Mouse (Mus musculus): ENCODE measurements around the gene Gtf2b.

Gtf2b gene

DNA sequence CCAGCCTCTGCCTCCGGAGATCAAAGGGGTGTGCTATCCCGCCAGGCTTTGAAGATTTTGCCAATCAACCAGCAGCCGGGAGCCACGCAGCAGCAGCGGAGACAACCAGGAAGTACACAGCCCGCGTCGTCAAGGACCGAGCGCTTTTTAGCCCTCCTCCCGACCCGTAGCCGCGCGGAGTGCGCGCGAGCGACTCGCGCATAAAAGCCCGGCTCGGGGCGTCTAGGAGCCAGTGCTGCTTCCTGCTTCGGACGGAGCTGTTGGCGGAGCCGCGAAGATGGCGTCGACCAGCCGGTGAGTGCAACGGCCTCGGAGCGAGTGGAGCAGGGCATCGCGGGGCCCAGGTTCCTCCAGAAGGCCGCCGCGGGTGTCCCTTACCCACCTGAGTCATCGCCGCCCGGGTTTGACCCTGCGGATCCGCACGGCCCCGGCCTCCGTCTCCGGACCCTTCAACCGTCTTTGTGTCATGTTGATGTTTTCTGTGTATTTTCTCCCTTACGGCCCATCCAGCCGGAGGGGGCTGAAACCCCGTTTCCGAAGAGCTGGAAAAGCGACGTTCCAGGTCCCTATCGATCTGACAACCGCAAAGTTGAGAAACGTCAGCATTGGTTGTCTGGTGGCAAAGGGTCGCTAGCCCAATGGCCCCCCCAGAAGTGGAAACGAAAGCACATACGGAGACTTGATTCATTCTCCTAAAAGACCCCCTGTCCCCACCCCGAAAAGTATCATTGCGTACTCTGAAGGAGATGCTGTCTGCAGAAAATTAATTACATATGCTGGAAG is at the start of gene Gtf2b:
TSS of gene Gtf2b (plus strand) at position 51 of the 783 bp plus-strand sequence.
- peak; percentile 87 to 88 for DNase-seq (ENCODE audit: low spot score in 2 of 2)

DNA sequence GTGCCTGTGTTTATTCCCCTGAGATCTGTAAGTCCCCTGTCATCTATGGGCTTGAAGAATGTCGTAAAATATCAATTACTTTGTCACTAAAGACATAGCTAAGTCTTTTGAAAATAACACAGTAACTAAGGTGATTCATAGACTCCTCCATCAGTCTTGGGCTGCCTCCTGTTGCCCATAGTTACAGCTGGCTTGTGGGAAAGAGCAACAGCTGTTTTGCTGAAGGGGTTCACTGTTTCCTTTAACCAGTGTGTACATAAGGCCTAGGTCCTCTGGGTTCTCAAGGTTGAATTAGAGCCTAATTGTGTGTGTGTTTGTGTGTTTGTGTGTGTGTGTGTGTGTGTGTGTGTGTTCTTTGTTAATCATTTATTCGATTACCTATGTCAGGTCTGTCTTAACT is 39.4 kb upstream of the Gtf2b start:
- DNase-seq (ENCODE audit: low spot score in 2 of 2): no peak

DNA sequence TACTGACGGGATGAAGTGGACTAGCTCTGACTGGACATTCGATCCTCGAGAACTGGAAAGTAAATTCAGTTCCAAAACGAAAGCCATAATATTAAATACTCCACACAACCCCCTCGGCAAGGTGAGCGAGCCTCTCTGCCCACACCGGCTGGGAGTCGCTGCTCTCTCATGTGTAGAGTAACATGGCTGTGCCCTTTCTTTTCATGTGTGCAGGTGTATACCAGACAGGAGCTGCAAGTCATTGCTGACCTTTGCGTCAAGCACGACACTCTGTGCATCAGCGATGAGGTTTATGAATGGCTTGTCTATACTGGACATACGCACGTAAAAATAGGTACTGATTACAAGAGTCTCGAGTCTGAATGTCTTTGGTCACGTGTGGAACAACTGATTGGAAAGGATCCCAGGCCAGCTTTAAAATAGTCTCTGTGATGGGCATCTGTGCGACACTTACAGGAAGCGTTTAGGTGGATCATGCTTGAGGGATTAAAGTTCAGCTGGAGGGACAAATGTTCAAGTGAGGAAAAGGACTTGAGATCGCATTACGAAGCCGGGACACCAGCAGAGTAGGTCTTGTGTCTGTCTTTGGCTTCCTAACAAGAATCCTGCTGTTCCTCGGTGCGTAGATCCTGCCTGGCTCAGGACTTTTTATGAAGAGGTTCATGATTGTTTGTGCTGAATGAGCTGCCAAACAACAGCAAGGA is 38.7 kb upstream of the Gtf2b start:
- DNase-seq (ENCODE audit: low spot score in 2 of 2): no peak

GRCm38 (mm10) chr3:142734291-142734690 is 30.6 kb upstream of the Gtf2b start:
- no peak for DNase-seq (ENCODE audit: low spot score in 2 of 2)

GRCm38 (mm10) chr3:142740896-142741295 is 23.9 kb upstream of the Gtf2b start:
- peak; percentile 53 to 75 for DNase-seq (ENCODE audit: low spot score in 2 of 2)

- DNase-seq (ENCODE audit: low spot score in 2 of 2): no peak
These were observed 20.6 kb upstream of the Gtf2b start for GRCm38 (mm10) chr3:142743973-142744898.

DNA sequence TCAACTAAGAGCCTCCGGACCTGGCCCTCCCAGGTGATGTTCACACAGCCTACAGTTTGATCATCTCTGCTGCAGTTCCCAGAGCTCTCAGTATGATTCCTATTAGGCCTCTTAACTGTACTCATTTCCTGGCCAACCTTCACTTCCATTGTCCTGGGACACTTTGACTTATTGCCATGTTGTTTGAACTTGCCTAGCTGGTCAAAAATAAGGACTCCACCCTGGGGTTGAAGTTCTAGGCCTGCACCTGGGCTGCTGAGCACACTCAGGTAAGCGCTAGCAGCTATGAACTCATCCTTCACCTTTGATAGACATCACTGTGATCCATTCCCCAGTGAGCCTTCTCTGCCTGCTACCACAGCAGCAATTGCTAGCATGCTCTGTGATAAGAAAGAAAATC is 19.8 kb upstream of the Gtf2b start:
- DNase-seq (ENCODE audit: low spot score in 2 of 2): no peak

GRCm38 (mm10) chr3:142747673-142748072 is 17.2 kb upstream of the Gtf2b start:
- DNase-seq (ENCODE audit: low spot score in 2 of 2): no peak

DNA sequence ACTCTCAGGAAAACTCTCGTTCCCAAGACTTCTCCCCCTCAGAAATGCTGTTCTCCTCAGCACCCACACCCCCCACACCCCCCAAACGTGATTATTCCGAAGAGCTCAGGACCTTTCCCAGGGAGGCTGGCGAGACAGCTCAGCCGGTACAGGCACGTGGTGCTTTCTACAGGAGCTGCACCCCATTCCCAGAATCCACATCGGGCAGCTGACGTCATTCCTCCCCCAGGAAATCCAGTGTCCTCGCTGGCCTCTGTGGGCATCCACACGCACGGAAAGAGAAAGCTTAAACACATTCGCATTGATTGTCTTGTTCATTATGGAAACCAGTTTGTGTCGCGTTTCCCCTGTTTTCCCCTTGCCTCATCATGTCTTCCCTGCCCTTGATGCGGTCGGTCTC is 15.7 kb upstream of the Gtf2b start:
- no peak for DNase-seq (ENCODE audit: low spot score in 2 of 2)

DNA sequence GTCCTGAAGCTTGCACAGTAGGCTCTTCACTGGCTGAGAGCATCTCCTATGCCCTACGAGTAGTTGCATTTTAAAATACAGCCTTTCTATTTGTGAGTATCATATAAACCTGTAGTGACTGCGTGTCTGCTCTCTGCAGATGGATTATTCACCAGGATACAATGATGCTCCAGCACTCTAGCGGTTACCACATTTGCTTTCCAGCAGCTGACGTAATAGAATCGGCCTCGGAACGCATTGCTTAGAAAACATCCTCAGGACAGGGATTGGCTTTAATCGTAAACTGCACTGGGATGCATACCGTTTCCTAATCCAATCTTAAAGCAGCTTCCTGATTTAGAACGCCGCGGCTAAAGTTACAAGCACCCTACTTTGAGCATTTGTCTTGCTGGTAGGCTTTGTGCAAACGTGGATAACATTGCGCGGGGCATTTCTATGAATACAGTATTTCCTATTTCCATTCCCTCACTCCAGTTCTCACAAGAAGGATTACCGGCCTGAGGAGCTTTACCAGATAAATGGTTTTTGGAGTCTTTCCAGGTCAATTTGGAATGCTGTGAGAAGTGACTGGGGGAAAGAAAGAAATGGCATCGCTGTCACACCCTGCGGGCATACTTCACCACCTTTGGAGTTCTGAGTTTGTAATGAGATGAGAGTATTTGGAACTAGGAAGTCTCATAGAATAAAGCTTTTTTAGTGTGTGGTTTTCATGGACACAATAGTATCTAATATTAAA is 9.5 kb upstream of the Gtf2b start:
- DNase-seq (ENCODE audit: low spot score in 2 of 2): no peak

DNA sequence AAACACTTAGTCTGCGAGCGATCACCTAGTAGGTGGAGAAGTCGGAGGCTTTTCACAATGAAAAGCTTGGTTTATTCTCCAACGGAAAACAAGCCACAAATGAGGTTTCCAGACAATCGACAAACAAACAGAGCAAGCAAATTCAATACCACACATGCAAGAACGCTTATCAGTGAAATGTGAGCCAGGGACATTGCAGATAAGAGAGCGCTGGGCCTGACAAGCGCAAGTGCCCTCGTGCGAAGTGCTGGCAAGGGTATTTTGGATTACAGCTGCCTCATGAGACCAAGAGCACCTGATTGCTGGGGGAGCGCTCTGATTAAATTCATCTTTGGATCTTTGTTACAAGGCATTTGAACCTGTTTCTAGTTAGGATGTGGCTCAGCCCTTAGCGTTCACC is 7.0 kb upstream of the Gtf2b start:
- no peak for DNase-seq (ENCODE audit: low spot score in 2 of 2)

DNA sequence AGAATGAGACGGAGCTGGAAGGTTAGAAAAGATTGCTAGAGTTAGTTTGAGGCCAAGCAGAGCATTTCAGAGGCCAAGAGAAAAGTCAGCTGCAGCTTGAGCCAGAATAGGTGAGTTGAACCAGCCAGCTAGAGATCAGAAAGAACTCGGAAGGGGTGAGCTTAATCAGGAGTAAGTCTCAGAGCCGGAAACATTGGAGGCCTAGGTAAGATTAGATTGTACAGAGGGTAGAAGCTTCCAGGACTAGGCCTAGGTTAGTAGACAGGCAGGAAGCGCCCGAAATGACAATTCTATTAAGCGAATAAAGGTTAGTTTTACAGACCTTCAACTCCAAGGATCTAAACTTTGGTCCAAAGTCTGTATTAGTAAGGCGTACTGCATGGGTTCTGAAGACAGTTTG is 6.3 kb upstream of the Gtf2b start:
- DNase-seq (ENCODE audit: low spot score in 2 of 2): no peak

GRCm38 (mm10) chr3:142760356-142760755 is 4.5 kb upstream of the Gtf2b start:
- no peak for DNase-seq (ENCODE audit: low spot score in 2 of 2)

DNA sequence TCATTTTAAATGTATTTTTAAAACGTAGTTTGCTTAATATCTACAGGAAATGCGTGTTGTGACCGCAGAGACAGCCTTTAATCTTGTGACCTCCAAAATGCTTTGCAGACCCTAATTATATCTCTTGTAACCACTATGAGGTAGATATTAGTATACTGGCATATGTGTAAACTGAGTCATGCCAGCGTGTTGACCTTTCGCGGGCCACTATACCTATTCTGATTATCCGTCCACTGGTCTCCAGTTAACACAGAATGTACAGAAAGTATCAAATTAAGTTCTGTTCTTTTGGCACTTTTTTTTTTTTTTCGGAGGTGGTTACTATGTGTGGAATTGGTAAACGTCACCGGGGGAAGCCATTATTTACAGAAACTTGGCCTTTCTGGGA is 927 bp downstream of the Gtf2b start:
- DNase-seq (ENCODE audit: low spot score in 2 of 2): no peak

DNA sequence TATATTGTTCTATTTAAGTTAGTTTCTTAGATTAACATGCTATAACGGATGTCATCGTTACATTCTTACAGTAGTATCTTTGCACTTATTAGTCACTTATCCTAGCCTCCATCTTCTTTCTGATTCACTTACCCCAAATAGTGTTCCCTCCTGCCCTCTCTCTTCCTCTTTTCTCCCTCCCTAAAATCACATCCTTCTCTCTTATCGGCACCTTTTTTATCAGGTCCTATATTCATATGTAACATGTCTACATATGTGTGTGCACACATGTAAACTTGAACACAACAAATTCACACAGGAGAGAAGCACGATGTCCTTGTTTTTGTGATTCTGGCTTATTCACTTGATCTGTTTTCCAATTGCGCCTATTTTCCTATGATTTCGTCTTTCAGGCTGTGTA is 3.7 kb downstream of the Gtf2b start:
- no peak for DNase-seq (ENCODE audit: low spot score in 2 of 2)

- no peak for DNase-seq (ENCODE audit: low spot score in 2 of 2)
These were observed 5.7 kb downstream of the Gtf2b start for GRCm38 (mm10) chr3:142770518-142770917.

- no peak for DNase-seq (ENCODE audit: low spot score in 2 of 2)
These were observed 8.8 kb downstream of the Gtf2b start for GRCm38 (mm10) chr3:142773538-142774191.

DNA sequence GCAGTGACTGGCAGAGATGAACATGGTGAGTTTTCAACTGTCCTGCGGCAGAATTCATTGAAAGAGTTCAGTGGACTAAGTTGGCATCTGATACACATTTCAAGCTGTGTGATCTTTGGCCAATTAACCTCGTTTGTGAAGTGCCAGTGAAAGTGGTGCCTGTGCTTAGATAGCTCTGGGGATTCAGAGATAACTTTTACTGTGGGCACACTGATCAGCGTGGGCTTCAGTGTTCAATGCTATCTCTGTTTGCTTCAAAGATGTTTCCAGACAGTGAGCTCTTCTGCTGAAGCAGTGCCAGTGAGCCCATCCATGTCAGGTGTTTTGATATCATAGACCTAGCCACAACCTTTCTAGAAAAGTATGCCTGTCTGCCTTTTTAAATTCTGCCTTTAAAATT is 12.4 kb downstream of the Gtf2b start:
- no peak for DNase-seq (ENCODE audit: low spot score in 2 of 2)

GRCm38 (mm10) chr3:142786423-142787072 is 21.7 kb downstream of the Gtf2b start:
- no peak for DNase-seq (ENCODE audit: low spot score in 2 of 2)

DNA sequence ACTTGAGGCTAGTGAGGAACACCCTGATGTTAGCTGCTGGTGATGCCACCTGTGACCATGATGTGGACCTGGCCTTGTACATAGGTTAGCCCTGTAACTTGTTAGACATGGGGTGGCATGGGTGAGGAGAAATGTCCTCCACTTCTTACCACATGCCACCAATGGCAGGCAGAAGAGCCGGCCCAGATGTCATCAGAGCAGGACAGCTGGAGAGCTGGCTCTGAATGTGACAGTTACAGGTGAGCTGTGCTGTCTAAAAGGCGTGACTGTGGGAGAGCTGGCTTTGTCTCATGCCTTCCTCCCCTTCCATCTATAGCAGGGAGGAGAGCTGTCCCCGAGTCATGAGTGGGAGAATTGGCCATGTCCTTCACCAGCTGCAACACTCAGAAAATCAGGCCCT is 30.7 kb downstream of the Gtf2b start:
- peak in 1 of 2 experiments; percentile 12 for DNase-seq (ENCODE audit: low spot score in 2 of 2)
